Mouse (Mus musculus) megakaryocyte-erythroid progenitor cell, adult 5-6 weeks (primary cell): Measurements from ENCODE around the gene Klrb1a. TPM values are rescaled to one million over a fixed set of nuclear protein-coding genes. Genes with fewer than 3 reads are reported as not detected.

Experiments used
- ATAC-seq: replicated peaks from 2 replicates; pipeline ENCODE4 v1.8.0; 2016; ENCODE audit warnings: mild to moderate bottlenecking, inconsistent platforms; ENCODE audit not compliant: severe bottlenecking, poor library complexity, low FRiP score, low TSS enrichment
- total RNA-seq, 2 experiments: library from RNA; stranded (forward) in 1 of 2; stranded (reverse) in 1 of 2; fragments of 200-1000, 215-1000 nt in 1 of 2; fragments of >200 nt in 1 of 2; fragmentation: Nextera tagmentation in 1 of 2; gene quantifications; 2 replicates each; pipeline ENCODE4 v1.2.3; 2014 to 2017

The Klrb1a gene
- total RNA-seq, 2 experiments from 2014 or later = 2.0 TPM; not detected in 1

GRCm38 (mm10) chr6:128604512-128604911 lies 18.8 kb downstream of the Klrb1a start:
- ATAC-seq = peak; percentile 85

GRCm38 (mm10) chr6:128602463-128603201 lies 20.7 kb downstream of the Klrb1a start:
- ATAC-seq = no peak

GRCm38 (mm10) chr6:128602026-128602425 lies 21.3 kb downstream of the Klrb1a start:
- no peak for ATAC-seq

GRCm38 (mm10) chr6:128599555-128599954 lies 23.8 kb downstream of the Klrb1a start:
- no peak for ATAC-seq

- no peak for ATAC-seq
Measured at GRCm38 (mm10) chr6:128598256-128599047, 24.9 kb downstream of the Klrb1a start.

- ATAC-seq = 0 out of 2 replicates have a peak, but pooled peaks have one; percentile 19
Measured at GRCm38 (mm10) chr6:128597121-128597522, 26.2 kb downstream of the Klrb1a start.

GRCm38 (mm10) chr6:128594651-128595050 lies 28.7 kb downstream of the Klrb1a start:
- no peak for ATAC-seq

GRCm38 (mm10) chr6:128589426-128589825 lies 33.9 kb downstream of the Klrb1a start:
- ATAC-seq = no peak

GRCm38 (mm10) chr6:128587619-128588018 lies 35.7 kb downstream of the Klrb1a start:
- peak; percentile 95 for ATAC-seq

- ATAC-seq = no peak
Measured at GRCm38 (mm10) chr6:128585642-128586245, 37.6 kb downstream of the Klrb1a start.

- peak; percentile 57; the same call in 1 of the 2 replicates for ATAC-seq
Measured at GRCm38 (mm10) chr6:128584070-128584660, 39.2 kb downstream of the Klrb1a start.

- ATAC-seq = no peak
Measured at GRCm38 (mm10) chr6:128581508-128581907, 41.8 kb downstream of the Klrb1a start, which contains the start of gene A2ml1. Gene A2ml1 (minus strand): TSS chr6:128581608.

GRCm38 (mm10) chr6:128577301-128577700 lies 46.0 kb downstream of the Klrb1a start:
- no peak for ATAC-seq

- ATAC-seq = no peak
Measured at GRCm38 (mm10) chr6:128566589-128566988, 56.7 kb downstream of the Klrb1a start.

Other genes with a start within 250 kb of the Klrb1a start
- gene Tex52, start 248.1 kb downstream of the Klrb1a start, total RNA-seq (2014; fragmentation: Nextera tagmentation) = 0.87 TPM in 1 of 2 replicates, not detected in the other
- gene Tex52, start 248.1 kb downstream of the Klrb1a start, total RNA-seq (2017) = 1.3 TPM in 1 of 2 replicates, not detected in the other
- not detected in 2 replicates for gene Gm44596, start 248.0 kb downstream of the Klrb1a start, total RNA-seq (2014; fragmentation: Nextera tagmentation)
- not detected in 2 replicates for gene Gm44596, start 248.0 kb downstream of the Klrb1a start, total RNA-seq (2017)
- gene Nrip2, start 224.2 kb downstream of the Klrb1a start, total RNA-seq (2014; fragmentation: Nextera tagmentation) = not detected in 2 replicates
- not detected in 2 replicates for gene Nrip2, start 224.2 kb downstream of the Klrb1a start, total RNA-seq (2017)
- 39.1 and 52.6 TPM in 2 replicates for gene Itfg2, start 198.6 kb downstream of the Klrb1a start, total RNA-seq (2014; fragmentation: Nextera tagmentation)
- gene Itfg2, start 198.6 kb downstream of the Klrb1a start, total RNA-seq (2017) = 19.3 and 24.7 TPM in 2 replicates
- gene Fkbp4, start 184.9 kb downstream of the Klrb1a start, total RNA-seq (2014; fragmentation: Nextera tagmentation) = 234 and 279 TPM in 2 replicates
- gene Fkbp4, start 184.9 kb downstream of the Klrb1a start, total RNA-seq (2017) = 419 and 525 TPM in 2 replicates
- not detected in 2 replicates for gene Pzp, start 96.8 kb downstream of the Klrb1a start, total RNA-seq (2014; fragmentation: Nextera tagmentation)
- not detected in 2 replicates for gene Pzp, start 96.8 kb downstream of the Klrb1a start, total RNA-seq (2017)
- not detected in 2 replicates for gene A2ml1, start 41.9 kb downstream of the Klrb1a start, total RNA-seq (2014; fragmentation: Nextera tagmentation)
- not detected in 2 replicates for gene A2ml1, start 41.9 kb downstream of the Klrb1a start, total RNA-seq (2017)
- gene Clec2h, start 38.9 kb upstream of the Klrb1a start, total RNA-seq (2014; fragmentation: Nextera tagmentation) = not detected in 2 replicates
- gene Clec2h, start 38.9 kb upstream of the Klrb1a start, total RNA-seq (2017) = not detected in 2 replicates
- gene Klrb1, start 99.5 kb upstream of the Klrb1a start, total RNA-seq (2014; fragmentation: Nextera tagmentation) = 2.4 TPM in 1 of 2 replicates, not detected in the other
- gene Klrb1, start 99.5 kb upstream of the Klrb1a start, total RNA-seq (2017) = not detected in 2 replicates
- 0.39 and 1.2 TPM in 2 replicates for gene Klrb1c, start 165.7 kb upstream of the Klrb1a start, total RNA-seq (2014; fragmentation: Nextera tagmentation)
- gene Klrb1c, start 165.7 kb upstream of the Klrb1a start, total RNA-seq (2017) = 1.3 and 14.3 TPM in 2 replicates
- gene Gm44511, start 202.8 kb upstream of the Klrb1a start, total RNA-seq (2014; fragmentation: Nextera tagmentation) = not detected in 2 replicates
- gene Gm44511, start 202.8 kb upstream of the Klrb1a start, total RNA-seq (2017) = not detected in 2 replicates
- 0.94 TPM in 1 of 2 replicates, not detected in the other for gene Klrb1b, start 202.8 kb upstream of the Klrb1a start, total RNA-seq (2014; fragmentation: Nextera tagmentation)
- gene Klrb1b, start 202.8 kb upstream of the Klrb1a start, total RNA-seq (2017) = 1.8 and 5.5 TPM in 2 replicates